Mouse (Mus musculus) c-Kit-positive CD71-negative TER-119-negative erythroid progenitor cells, embryonic 14.5 days (primary cell): ENCODE measurements around the gene Lmnb2.

Experiments used
- DNase-seq: peaks from one replicate; pipeline ENCODE4 v3.0.0-alpha.2; 2013; ENCODE audit warnings: low read depth

The Lmnb2 gene

DNA sequence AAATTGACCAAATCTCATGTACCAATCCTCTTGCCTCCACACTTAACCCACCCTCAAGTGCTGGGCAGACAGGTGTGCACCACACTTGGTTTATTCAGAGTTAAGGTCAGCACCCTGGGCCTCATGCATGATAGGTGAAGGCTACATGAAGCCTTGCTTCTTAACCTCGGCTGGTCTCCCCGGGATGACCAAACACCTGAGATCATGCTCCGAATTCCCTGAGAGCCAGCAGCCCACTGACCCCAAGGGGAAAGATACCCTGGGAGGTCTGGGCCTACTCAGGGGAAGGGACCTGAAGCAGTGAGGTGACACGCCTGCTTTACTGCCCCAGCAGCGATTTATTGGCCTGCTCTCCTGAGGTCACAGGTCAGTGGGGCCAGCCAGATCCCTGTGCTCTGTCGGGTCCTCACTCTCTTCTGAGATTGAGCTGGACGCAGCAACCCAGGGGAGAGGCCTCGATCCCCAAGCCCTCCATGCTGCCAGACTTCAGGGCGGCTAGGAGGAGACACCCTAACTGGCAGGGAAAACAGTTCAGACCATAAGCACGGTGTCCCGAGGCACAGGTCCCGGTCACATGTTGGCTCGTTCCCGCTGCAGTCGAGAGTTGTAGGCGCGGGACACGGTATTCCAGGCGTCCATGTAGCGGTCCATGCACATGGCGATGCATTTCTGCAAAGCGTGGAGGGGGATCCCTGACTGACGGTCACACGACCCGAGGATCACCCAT lies 18.3 kb downstream of the Lmnb2 start:
- DNase-seq: no peak

GRCm38 (mm10) chr10:80899074-80899473 lies 19.0 kb downstream of the Lmnb2 start:
- DNase-seq: no peak

DNA sequence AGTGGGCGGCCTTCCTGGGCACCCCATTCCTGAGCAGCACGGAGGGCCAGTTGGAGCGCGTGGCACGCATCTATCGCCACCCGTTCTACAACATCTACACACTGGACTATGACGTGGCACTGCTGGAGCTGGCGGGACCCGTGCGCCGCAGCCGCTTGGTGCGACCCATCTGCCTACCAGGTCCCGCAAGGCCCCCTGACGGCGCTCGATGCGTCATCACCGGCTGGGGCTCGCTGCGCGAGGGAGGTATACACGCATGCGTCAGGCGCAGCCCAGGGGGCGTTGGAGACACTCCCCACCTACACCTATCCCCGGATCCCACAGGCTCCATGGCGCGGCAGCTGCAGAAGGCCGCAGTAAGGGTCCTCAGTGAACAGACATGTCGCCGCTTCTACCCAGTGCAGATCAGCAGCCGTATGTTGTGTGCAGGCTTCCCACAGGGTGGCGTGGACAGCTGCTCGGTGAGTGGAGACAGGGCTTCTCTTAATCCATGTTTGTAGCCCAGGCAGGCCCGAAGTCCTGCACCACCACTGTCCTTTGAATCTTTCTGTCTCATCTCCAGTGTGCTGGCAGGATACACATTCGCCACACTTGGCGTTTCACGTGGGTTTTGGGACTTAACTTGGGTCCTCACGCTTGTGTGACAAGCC lies 20.1 kb downstream of the Lmnb2 start:
- no peak for DNase-seq

- no peak for DNase-seq
Measured at GRCm38 (mm10) chr10:80896581-80897485, 21.2 kb downstream of the Lmnb2 start.

- no peak for DNase-seq
Measured at GRCm38 (mm10) chr10:80895697-80896096, 22.3 kb downstream of the Lmnb2 start.

GRCm38 (mm10) chr10:80895100-80895499 lies 22.9 kb downstream of the Lmnb2 start:
- no peak for DNase-seq

- no peak for DNase-seq
Measured at GRCm38 (mm10) chr10:80887181-80887580, 30.9 kb downstream of the Lmnb2 start.

DNA sequence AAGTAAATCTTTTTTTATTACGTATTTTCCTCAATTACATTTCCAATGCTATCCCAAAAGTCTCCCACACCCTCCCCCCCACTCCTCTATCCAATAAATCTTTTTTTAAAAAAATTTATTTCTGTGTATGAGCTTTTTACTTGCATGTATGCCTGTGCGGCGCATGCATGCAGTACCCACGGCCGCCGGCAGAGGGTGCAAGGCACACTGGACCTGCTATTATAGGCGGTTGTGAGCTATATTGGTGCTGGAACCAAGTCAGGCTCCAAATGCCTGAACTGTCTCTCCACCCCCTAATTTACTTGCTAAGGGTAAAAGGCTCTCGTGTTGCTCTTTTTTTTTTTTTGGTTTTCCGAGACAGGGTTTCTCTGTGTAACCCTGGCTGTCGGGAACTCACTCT lies 36.7 kb downstream of the Lmnb2 start:
- peak; percentile 48 for DNase-seq

DNA sequence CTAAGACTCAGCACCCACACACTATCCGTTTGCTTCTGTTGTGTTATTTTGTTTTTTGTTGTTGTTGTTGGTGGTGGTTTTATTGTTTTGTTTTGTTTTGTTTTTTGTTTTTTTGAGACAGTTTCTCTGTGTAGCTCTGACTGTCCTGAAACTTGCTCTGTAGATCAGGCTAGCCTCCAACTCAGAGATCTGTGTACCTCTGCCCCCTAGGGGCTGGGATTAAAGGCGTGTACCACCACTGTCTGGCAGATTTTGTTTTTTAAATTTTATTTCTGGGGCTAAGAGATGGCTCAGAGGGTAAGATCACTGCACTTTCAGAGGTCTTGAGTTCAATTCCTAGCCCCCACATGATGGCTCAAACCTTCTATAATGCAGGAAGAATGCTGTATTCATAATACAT lies 37.1 kb downstream of the Lmnb2 start:
- no peak for DNase-seq

DNA sequence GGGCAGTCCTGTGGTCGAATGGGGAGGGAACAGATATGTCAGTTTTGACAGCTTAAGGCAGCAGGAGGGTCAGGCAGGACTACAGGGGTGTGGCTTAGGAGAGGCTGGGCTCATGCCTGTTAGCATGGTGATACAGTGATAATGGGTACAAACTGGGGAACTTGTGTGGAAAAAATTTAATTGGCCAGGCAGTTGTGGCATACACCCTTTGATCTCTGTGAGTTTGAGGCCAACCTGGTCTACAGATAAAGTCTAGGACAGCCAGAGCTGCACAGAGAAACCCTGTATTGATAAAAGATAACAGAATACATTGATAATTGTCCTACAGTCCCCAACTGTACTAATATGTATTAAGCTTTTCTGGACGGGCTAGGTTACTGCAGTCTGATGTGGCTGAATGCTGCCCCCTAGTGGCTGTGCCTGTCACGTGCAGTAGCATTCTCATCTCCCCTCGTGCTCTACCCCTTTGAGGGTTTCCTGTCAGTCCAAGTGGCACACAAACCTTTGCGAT lies 37.9 kb downstream of the Lmnb2 start:
- DNase-seq: peak; percentile 76

DNA sequence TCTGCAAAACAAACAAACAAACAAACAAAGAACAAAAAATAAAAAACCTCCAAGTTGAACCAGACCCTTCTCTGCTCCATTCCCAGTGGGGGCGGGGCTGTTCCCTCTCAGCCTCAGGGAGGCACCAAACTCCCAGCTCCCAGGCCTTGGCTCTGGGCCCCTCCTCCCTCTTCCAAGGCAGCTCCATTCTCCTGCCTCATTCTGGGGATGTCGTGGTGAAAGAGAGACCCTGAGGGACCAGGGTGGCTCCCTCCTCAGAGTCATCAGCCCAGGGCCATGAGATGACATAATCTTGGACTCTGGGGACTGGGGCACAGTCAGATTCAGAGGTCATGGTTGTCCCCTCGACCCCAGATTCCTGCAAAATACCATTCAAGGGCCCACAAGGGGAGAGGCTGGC lies 41.5 kb downstream of the Lmnb2 start:
- DNase-seq: no peak

GRCm38 (mm10) chr10:80876028-80876427 lies 42.0 kb downstream of the Lmnb2 start:
- no peak for DNase-seq

GRCm38 (mm10) chr10:80874035-80874434 lies 44.0 kb downstream of the Lmnb2 start:
- no peak for DNase-seq

DNA sequence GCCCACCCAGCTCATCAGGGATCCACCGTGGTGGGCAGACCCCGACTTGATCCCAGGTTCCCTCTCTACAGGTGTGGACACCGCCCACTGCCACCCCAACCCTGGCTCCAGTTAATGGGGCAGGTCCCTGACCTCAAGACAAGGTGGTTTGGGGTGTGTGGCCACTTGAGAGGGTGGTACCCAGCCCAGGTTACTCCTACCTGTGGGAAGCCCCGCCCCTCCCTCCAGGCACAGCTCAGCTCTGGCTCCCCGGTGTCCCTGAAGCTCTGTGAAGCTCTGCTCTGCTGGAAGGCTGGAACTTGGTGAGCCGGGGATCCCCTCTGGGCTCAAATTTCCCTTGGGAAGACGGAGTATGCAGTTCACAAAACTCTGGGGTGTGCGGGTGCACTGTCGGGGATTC lies 46.5 kb downstream of the Lmnb2 start, which contains the start of gene Tmprss9:
TSS of gene Tmprss9 (plus strand) at position 268 of the 400 bp plus-strand sequence.
- no peak for DNase-seq

DNA sequence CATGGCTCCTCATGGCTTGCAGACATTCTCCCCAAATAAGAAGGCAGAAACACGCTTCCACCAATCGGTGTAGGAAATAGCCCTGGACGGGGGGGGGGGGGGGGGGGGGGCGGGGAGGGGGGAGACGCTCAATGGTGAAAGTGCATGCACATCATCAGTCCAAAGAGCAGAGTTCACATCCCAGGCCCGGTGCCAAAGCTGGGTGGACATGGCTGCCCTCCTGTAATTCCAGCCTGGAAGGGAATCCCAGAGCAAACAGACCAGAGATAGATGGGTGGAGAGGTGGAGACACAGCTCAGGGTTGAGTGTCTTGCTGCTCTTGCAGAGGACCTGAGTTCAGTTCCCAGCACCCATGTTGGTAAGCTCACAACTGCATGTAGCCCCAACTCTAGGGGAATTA lies 47.1 kb downstream of the Lmnb2 start:
- DNase-seq: no peak

GRCm38 (mm10) chr10:80864446-80864845 lies 53.6 kb downstream of the Lmnb2 start:
- no peak for DNase-seq

- no peak for DNase-seq
Measured at GRCm38 (mm10) chr10:80862305-80862704, 55.7 kb downstream of the Lmnb2 start.

DNA sequence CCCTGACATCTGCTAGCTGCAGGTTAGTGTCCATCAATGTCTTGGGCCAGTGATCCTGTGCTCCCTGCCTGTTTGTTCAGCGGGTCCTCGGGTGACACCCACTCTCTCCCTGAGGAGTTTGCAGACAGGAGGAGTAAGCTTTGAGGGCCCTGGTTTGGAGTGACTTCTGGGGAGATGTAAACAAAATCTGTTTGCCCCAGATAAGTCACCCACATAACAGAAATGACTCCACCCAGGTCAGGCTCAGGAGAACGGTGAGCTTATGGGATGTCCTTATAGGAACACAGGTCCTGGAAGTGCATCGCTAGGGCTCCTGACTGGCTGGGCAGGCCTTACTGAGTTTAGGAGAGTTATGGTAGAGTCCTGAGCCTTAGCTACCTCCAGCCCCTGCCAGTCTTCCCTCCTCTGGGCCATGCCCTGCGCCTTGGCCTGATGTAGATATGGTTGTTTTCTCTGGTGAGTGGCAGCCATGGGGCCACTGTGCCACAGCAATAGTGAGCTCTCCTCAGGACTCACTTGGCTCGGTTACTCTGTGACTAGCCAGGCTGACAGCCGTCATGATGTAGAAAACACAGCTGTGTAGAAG lies 59.6 kb downstream of the Lmnb2 start:
- DNase-seq: no peak

GRCm38 (mm10) chr10:80857848-80858247 lies 60.2 kb downstream of the Lmnb2 start:
- no peak for DNase-seq

DNA sequence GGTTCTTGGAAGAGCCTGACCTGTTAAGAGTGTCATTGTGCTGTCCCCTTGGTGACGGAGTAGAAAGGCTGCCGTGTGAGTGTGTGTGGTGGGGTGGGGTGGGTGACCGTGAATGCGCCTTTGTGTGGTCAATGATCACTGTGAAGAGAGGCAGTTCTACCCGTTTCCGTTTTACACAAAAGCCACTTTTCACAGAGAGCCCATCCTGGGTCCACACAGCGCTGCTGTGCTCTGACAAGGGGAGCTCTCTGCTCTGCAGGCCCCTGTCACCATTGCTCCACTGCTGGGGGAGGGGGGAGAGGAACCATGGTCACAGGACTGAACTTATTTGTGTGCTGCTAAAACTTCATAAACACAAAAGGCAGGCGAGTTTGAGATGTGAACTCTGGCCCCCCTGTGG lies 60.7 kb downstream of the Lmnb2 start:
- no peak for DNase-seq

DNA sequence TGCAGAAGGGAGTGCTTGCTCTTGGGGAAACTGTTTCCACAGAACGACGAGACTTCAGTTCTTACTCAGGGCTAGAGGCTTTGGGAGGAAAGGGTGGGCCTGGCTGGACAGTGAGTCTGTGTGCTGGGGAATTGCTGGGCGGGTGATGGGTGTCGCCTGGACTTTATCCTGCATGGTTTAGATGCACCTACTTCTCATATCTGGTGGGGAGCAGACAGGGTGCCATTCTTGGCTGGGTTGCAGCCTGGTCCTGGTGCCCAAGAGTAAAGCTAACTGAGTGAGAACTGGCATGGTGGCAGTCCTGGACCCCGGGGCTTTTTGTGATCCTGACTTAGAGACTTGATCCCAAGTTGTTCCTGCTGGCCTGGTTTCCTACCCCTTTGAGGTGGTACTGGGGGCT lies 61.1 kb downstream of the Lmnb2 start:
- no peak for DNase-seq

GRCm38 (mm10) chr10:80856267-80856666 lies 61.8 kb downstream of the Lmnb2 start:
- DNase-seq: no peak
